Mouse (Mus musculus) myocyte (in vitro differentiated cells): ENCODE results near the gene Sptssa. TPM values are rescaled to one million over a fixed set of nuclear protein-coding genes. Genes with fewer than 3 reads are reported as not detected.
"Not testable (repeated sequence)": the region's sequence is repeated elsewhere in the genome, so short reads cannot be mapped to it uniquely, and the experiment has no call there.

ENCODE experiments used
- H3K27me3 ChIP-seq: one replicate; pipeline ENCODE4 v1.6.1; 2011; ENCODE audit not compliant: control insufficient read depth, insufficient read depth, insufficient read length
- H3K36me3 ChIP-seq: one replicate; pipeline ENCODE4 v1.6.1; 2011; ENCODE audit not compliant: control insufficient read depth, insufficient read depth
- H3K4me2 ChIP-seq: one replicate; pipeline ENCODE4 v1.6.1; 2011; ENCODE audit warnings: low read depth, control low read depth
- H3K4me3 ChIP-seq: one replicate; pipeline ENCODE4 v1.5.1; 2011; ENCODE audit warnings: mild to moderate bottlenecking, control low read depth, moderate library complexity
- H3K79me2 ChIP-seq: one replicate; pipeline ENCODE4 v1.6.1; 2011; ENCODE audit not compliant: control insufficient read depth, insufficient read depth
- H3ac ChIP-seq: one replicate; pipeline ENCODE4 v1.6.1; 2011; ENCODE audit not compliant: control insufficient read depth, insufficient read length
- CEBPB ChIP-seq: IDR thresholded peaks from 2 replicates; pipeline ENCODE4 v1.6.1; 2011; ENCODE audit warnings: mild to moderate bottlenecking, moderate library complexity; ENCODE audit not compliant: poor library complexity, insufficient read depth, severe bottlenecking
- E2F4 ChIP-seq: IDR thresholded peaks from one replicate; pipeline ENCODE4 v1.6.1; 2011; ENCODE audit warnings: mild to moderate bottlenecking, control low read depth, moderate library complexity; ENCODE audit not compliant: insufficient read depth
- MAX ChIP-seq: IDR thresholded peaks from one replicate; pipeline ENCODE4 v1.6.1; 2011; ENCODE audit warnings: low read depth, mild to moderate bottlenecking, control low read depth
- MYOD1 ChIP-seq, 3 experiments: IDR thresholded peaks; one replicate each; pipeline ENCODE4 v1.6.1; 2011; ENCODE audit warnings: control low read depth in 2 of 3, low read depth in 2 of 3, mild to moderate bottlenecking in 2 of 3, moderate library complexity in 1 of 3; ENCODE audit not compliant: insufficient read length in 2 of 3, control insufficient read depth in 1 of 3
- MYOG ChIP-seq, 3 experiments: IDR thresholded peaks; one replicate each; pipeline ENCODE4 v1.6.1; 2011; ENCODE audit warnings: control low read depth in 2 of 3, low read depth in 2 of 3, mild to moderate bottlenecking in 2 of 3; ENCODE audit not compliant: insufficient read length in 2 of 3, control insufficient read depth in 1 of 3, insufficient read depth in 1 of 3
- POLR2A ChIP-seq: IDR thresholded peaks from one replicate; pipeline ENCODE4 v1.6.1; 2011; ENCODE audit warnings: low read depth, mild to moderate bottlenecking, control low read depth, moderate library complexity; ENCODE audit not compliant: insufficient read length
- POLR2AphosphoS2 ChIP-seq: IDR thresholded peaks from one replicate; pipeline ENCODE4 v1.6.1; 2011; ENCODE audit warnings: low read depth, control low read depth; ENCODE audit not compliant: insufficient read length
- REST ChIP-seq: IDR thresholded peaks from one replicate; pipeline ENCODE4 v1.6.1; 2011; ENCODE audit warnings: mild to moderate bottlenecking, control low read depth, moderate library complexity; ENCODE audit not compliant: insufficient read depth, insufficient read length
- SRF ChIP-seq: IDR thresholded peaks from one replicate; pipeline ENCODE4 v1.6.1; 2011; ENCODE audit warnings: low read depth; ENCODE audit not compliant: control insufficient read depth, insufficient read length
- TCF12 ChIP-seq: IDR thresholded peaks from one replicate; pipeline ENCODE4 v1.6.1; 2011; ENCODE audit warnings: mild to moderate bottlenecking, control low read depth; ENCODE audit not compliant: poor library complexity, insufficient read depth, severe bottlenecking
- TCF3 ChIP-seq: IDR thresholded peaks from one replicate; pipeline ENCODE4 v1.6.1; 2011; ENCODE audit warnings: low read depth, control low read depth; ENCODE audit not compliant: insufficient read length
- USF1 ChIP-seq: IDR thresholded peaks from one replicate; pipeline ENCODE4 v1.6.1; 2011; ENCODE audit warnings: low read depth, mild to moderate bottlenecking, control low read depth, moderate library complexity
- polyA plus RNA-seq: library from polyadenylated mRNA; unstranded; fragments of >200 nt; fragmentation: generic; extraction: Trizol; gene quantifications from one replicate; pipeline ENCODE4 v1.2.1, GENCODE M21; 2012; ENCODE audit warnings: missing spikeins

Sptssa gene
- polyA plus RNA-seq, 1 experiment, result 27.1 TPM

- TF ChIP-seq MYOD1 (IDR thresholded peaks at IDR 0.05; ENCODE audit: control insufficient read depth in 1 of 3, insufficient read length in 2 of 3, low read depth in 2 of 3) (no peak), USF1 (no peak), CEBPB (no peak), TCF12 (no peak), TCF3 (no peak), MYOG (IDR thresholded peaks at IDR 0.05; ENCODE audit: control insufficient read depth in 1 of 3, insufficient read depth in 1 of 3, insufficient read length in 2 of 3, low read depth in 2 of 3) (no peak), POLR2A (no peak), REST (no peak), E2F4 (no peak), SRF (no peak), POLR2AphosphoS2 (no peak), MAX (no peak)
- Histone ChIP-seq H3K36me3 (peaks cover 35% of the 10 kb centered on the region), H3K4me3 (no peak overlapping the region), H3ac (no peak overlapping the region), H3K27me3 (no peaks in the 10 kb centered on the region), H3K4me2 (no peak overlapping the region), H3K79me2 (no peaks in the 10 kb centered on the region)
Observed at GRCm38 (mm10) chr12:54676709-54677108, 20.3 kb upstream of the Sptssa start.

DNA sequence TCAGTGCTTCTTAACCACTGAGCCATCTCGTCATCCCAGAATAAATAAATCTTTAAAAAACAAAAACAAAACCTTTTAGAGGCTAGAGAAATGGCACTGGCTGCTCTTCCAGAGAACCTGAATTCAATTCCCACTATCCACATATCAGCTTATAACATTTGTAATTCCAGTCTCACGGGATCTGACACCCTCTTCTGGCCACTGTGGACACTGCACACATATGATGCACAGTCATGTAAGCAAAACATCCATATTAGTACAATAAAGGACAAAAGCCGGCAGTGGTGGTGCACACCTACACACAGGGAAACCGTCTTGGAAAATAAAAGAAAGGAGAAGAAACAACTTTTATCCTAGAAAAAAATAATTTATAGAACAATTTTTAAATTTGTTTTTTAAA lies 19.0 kb upstream of the Sptssa start:
- Histone ChIP-seq H3K79me2 (no peaks in the 10 kb centered on the region), H3K36me3 (peaks cover 38% of the 10 kb centered on the region)
- TF ChIP-seq E2F4 (no peak), SRF (no peak), POLR2AphosphoS2 (no peak), TCF12 (no peak), REST (no peak), MYOG (IDR thresholded peaks at IDR 0.05; ENCODE audit: control insufficient read depth in 1 of 3, insufficient read depth in 1 of 3, insufficient read length in 2 of 3, low read depth in 2 of 3) (no peak), MYOD1 (IDR thresholded peaks at IDR 0.05; ENCODE audit: control insufficient read depth in 1 of 3, insufficient read length in 2 of 3, low read depth in 2 of 3) (no peak), MAX (no peak), POLR2A (no peak), USF1 (no peak), TCF3 (no peak), CEBPB (no peak)

GRCm38 (mm10) chr12:54671262-54671661 lies 14.9 kb upstream of the Sptssa start:
- no peak overlapping the region for H3K4me2 ChIP-seq
- TF ChIP-seq MAX (no peak), USF1 (no peak), MYOG (IDR thresholded peaks at IDR 0.05; ENCODE audit: control insufficient read depth in 1 of 3, insufficient read depth in 1 of 3, insufficient read length in 2 of 3, low read depth in 2 of 3) (no peak), MYOD1 (IDR thresholded peaks at IDR 0.05; ENCODE audit: control insufficient read depth in 1 of 3, insufficient read length in 2 of 3, low read depth in 2 of 3) (no peak), POLR2A (no peak), SRF (no peak), E2F4 (no peak), TCF12 (no peak)
- H3K36me3 ChIP-seq, result peaks cover 25% of the 10 kb centered on the region
- no peaks in the 10 kb centered on the region for H3K79me2 ChIP-seq
- no peak overlapping the region for H3ac ChIP-seq
- no peaks in the 10 kb centered on the region for H3K27me3 ChIP-seq
- no peak overlapping the region for H3K4me3 ChIP-seq

More for the DNA sequence above, 19.0 kb upstream of the Sptssa start:
- Histone ChIP-seq H3ac (no peak overlapping the region), H3K27me3 (no peaks in the 10 kb centered on the region), H3K4me2 (no peak overlapping the region), H3K4me3 (no peak overlapping the region)

DNA sequence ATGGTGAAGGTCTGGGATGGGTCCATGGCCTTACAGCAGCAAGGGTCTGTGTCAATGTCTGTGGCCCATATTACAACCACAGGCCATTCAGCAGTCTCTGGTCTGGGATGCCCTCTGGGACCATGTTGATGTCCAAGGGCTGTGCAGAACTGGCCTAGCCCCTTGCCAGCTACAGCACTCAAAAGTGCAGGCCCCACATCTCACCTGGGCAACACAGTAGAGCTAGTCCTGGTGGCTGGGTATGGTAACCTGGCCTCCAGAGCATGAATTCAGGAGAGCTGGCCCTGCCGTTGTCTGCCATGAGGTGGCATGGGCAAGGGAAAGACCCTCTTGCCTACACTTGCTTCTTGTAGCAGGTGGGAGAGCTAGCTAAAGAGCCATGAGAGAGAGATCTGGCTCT lies 11.8 kb upstream of the Sptssa start:
- Histone ChIP-seq H3K27me3 (no peaks in the 10 kb centered on the region), H3K36me3 (peaks cover 16% of the 10 kb centered on the region), H3ac (no peak overlapping the region), H3K4me3 (no peak overlapping the region), H3K4me2 (no peak overlapping the region), H3K79me2 (no peaks in the 10 kb centered on the region)
- TF ChIP-seq CEBPB, result no peak
- TF ChIP-seq TCF12, result no peak
- TF ChIP-seq REST, result no peak
- TF ChIP-seq USF1, result no peak
- TF ChIP-seq MYOG (IDR thresholded peaks at IDR 0.05; ENCODE audit: control insufficient read depth in 1 of 3, insufficient read depth in 1 of 3, insufficient read length in 2 of 3, low read depth in 2 of 3), result no peak

GRCm38 (mm10) chr12:54665526-54665925 lies 9.2 kb upstream of the Sptssa start:
- Histone ChIP-seq H3K79me2 (no peaks in the 10 kb centered on the region), H3K4me2 (no peak overlapping the region), H3K27me3 (no peaks in the 10 kb centered on the region), H3K4me3 (no peak overlapping the region), H3ac (no peak overlapping the region), H3K36me3 (no peaks in the 10 kb centered on the region)
- TF ChIP-seq MYOG (IDR thresholded peaks at IDR 0.05; ENCODE audit: control insufficient read depth in 1 of 3, insufficient read depth in 1 of 3, insufficient read length in 2 of 3, low read depth in 2 of 3), result no peak
- no peak for TF ChIP-seq TCF3
- no peak for TF ChIP-seq REST
- no peak for TF ChIP-seq POLR2A
- TF ChIP-seq SRF, result no peak
- TF ChIP-seq USF1, result no peak

DNA sequence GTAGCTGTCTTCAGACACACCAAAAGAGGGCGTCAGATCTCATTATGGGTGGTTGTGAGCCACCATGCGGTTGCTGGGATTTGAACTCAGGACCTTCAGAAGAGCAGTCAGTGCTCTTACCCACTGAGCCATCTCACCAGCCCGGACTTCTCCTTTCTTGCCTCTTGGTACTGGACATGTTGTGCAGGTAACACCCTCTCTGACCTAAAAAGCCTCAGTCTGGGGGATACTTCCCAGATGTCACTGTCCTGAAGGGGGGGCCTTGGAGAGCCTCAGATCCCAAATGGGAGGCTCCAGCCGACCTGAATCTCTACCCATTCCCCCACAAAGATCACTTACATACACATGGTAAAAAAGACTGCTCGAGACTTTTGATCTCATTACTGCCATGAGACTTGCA lies 5.1 kb upstream of the Sptssa start:
- not testable (repeated sequence) for H3K79me2 ChIP-seq, H3K27me3 ChIP-seq, H3K36me3 ChIP-seq, H3K4me3 ChIP-seq, H3K4me2 ChIP-seq, H3ac ChIP-seq
